Mouse (Mus musculus) adrenal gland, adult 10 weeks (tissue): ENCODE results near the gene Gm4631. TPM values are rescaled to one million over a fixed set of nuclear protein-coding genes. Genes with fewer than 3 reads are reported as not detected.

ENCODE experiments used
- polyA plus RNA-seq: library from polyadenylated mRNA; stranded (reverse); fragments of 350-450 nt; fragmentation: Illumina TruSeq; extraction: RNeasy Lipid Tissue Mini Kit (QIAGEN cat#74804); gene quantifications from one replicate; pipeline ENCODE4 v1.2.3, GENCODE M21; 2014; ENCODE audit warnings: low read depth, low replicate concordance

Gm4631 gene
- polyA plus RNA-seq: 114 TPM

DNA sequence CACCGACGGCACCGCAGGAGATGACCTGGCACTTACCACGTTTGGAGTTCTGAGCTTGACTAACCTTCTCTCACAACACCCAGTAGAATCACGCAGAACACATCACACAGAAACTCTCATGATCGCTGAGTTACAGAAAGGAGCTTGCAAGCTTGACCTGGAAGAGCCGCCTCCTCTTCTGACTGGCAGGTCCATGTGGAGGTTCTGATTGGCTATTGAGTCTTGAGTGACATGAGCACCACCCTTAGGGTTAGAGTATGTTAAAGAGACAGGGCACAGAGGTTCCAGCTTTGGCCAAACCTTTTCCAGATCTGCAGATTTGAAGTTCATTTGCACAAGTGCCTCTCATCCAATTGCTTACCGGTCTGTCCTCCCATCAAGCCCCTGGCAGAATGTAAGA, at the start of gene Gm4631:
Gene Gm4631 (minus strand): TSS at position 101 of the 400 bp plus-strand sequence.

DNA sequence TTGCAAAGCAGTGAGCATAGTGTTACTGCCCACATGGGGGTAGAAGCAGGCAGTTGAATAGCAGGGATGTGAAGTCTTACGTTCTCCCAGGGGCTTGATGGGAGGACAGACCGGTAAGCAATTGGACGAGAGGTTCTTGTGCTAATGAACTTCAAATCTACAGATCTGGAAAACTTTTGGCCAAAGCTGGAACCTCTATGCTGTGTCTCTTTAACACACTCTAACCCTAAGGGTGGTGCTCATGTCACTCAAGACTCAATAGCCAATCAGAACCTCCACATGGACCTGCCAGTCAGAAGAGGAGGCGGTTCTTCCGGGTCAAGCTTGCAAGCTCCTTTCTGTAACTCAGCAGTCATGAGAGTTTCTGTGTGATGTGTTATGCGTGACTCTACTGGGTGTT, 34.1 kb upstream of the Gm4631 start, which contains the start of gene Zfp968:
Gene Zfp968 (plus strand): TSS at position 301 of the 400 bp plus-strand sequence.

DNA sequence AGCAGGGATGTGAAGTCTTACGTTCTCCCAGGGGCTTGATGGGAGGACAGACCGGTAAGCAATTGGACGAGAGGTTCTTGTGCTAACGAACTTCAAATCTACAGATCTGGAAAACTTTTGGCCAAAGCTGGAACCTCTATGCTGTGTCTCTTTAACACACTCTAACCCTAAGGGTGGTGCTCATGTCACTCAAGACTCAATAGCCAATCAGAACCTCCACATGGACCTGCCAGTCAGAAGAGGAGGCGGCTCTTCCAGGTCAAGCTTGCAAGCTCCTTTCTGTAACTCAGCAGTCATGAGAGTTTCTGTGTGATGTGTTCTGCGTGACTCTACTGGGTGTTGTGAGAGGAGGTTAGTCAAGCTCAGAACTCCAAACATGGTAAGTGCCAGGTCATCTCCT, 63.2 kb downstream of the Gm4631 start, which contains the start of gene Gm14440:
Gene Gm14440 (plus strand): TSS at position 301 of the 400 bp plus-strand sequence.

Other genes with a start within 250 kb of the Gm4631 start
- gene Gm14399, start 196.2 kb downstream of the Gm4631 start, polyA plus RNA-seq: 74.4 TPM
- gene Gm14443, start 162.3 kb downstream of the Gm4631 start, polyA plus RNA-seq: 3.4 TPM
- 19.4 TPM for gene Gm14391, start 131.3 kb downstream of the Gm4631 start, polyA plus RNA-seq
- gene Gm14440, start 63.1 kb downstream of the Gm4631 start, polyA plus RNA-seq: 68.7 TPM
- 44.7 TPM for gene Zfp968, start 34.2 kb upstream of the Gm4631 start, polyA plus RNA-seq
- 104 TPM for gene Gm4724, start 97.6 kb upstream of the Gm4631 start, polyA plus RNA-seq
- gene Zfp965, start 131.8 kb upstream of the Gm4631 start, polyA plus RNA-seq: 32.7 TPM